Mouse (Mus musculus): ENCODE results near the gene Ubox5. TPM values are rescaled to one million over a fixed set of nuclear protein-coding genes. Genes with fewer than 3 reads are reported as not detected.

Ubox5 gene
- 5.2 and 7.0 TPM in 2 replicates for polyA plus RNA-seq (2015; fragmentation: Nextera tagmentation; extraction: Ambion mirVana)

DNA sequence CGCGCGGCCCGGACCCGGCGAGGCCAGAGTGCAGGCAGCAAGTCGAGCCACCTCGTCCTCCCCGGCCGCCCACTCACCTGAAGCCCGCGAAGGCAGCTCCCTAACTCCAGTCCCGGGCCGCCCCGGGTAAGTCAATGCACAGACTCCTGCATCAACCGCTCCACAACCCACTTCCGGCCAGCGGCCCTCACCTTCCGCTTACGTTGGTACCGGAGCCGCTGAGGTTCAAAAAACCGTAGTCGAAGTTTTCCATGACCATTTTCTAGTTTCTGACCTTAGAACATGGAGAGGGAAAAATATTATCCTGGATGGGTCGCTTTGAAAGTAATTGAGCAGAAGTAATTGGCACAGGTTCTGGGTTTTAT lies at the start of gene Ubox5, which contains the start of gene Fastkd5:
Gene Ubox5, minus strand, starts transcription at position 200 of the 365 bp plus-strand sequence.
Gene Fastkd5, minus strand, starts transcription at position 189 of the 365 bp plus-strand sequence.

DNA sequence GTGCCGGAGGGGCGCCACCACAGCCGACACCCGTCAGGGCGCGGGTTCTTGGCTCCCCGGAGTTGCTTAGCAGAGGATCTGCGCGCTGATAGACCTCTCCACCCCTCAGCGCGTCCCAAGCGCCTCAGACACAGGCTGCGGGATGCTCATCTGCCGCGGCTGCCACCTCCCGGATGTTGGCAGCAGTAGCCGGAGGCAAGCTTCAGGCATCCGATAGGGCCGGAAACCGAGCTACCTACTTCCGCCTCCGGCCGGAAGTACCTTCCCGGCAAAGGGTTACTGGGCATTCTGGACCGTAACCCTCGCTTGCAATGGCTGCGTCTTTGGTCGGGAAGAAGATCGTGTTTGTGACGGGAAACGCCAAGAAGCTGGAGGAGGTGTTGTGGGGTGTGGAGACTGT lies 37.7 kb upstream of the Ubox5 start, which contains the start of gene Itpa:
Gene Itpa, plus strand, starts transcription at position 52 of the 400 bp plus-strand sequence.

DNA sequence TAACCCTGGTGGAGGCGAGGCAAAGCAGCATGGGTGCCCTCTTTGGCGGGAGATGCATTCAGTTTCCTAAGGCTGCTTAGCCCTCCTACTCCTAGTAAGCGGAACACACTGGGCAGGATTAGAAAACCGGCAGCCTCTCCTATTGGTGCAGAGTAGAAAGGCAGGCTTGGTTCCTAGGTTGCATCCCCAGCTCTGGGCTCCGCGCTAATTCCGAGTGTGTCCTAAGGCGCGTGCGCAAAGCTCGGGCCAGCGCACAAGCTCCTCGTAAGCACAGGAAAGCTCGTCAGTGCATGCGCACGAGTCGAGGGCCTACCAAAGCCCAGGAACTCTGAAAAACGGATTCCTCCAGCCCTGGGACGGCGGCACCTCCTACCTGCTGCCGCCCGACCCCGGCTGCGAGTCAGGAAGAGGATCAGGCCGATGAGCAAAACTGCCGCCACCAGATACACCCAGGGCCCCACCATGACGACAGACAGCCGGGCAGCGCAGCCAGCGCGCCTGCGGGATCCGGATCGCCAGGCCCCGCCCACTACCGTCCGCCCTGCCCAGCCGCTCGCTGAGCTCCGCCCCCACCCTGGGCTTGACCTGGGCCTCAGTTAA lies 34.4 kb upstream of the Ubox5 start, which contains the start of gene Ddrgk1:
Gene Ddrgk1, minus strand, starts transcription at position 558 of the 600 bp plus-strand sequence.

DNA sequence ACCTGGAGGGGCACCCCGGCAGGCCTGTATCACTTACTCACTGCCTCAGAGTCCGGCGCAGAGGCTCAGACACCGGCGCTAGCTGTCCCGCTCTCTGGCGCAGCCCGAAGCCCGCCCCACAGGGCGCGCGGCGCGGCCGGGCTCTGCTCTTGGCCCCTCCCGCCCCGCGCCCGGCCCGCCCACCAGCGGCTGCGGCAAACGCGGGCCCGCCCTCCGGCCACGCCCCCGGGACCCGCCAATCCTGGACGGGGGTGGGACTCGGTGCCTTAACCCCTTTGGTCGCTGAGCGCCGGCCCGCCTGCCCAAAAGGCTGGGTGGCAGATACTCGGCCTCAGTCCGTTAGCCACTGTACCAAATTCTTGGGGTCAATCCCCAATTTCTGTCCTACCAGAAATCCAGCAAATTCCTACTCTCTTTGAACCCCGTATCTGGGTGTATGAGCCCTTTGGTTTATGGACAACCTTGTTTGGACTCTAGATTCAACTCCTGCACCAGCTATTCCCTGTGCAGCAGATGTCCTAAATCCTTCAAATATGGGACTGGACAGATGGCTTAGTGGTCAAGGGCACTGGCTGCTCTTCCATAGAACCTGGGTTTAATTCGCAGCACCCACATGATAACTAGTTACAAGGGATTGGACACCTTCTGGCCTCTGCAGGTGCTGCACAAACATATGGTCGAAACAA lies 13.0 kb upstream of the Ubox5 start, which contains the start of gene Lzts3:
Gene Lzts3, minus strand, starts transcription at position 120 of the 686 bp plus-strand sequence.

GRCm38 (mm10) chr2:130582552-130582951 lies 47.3 kb downstream of the Ubox5 start, which contains the start of gene Avp:
TSS of gene Avp (minus strand) at chr2:130582554.

DNA sequence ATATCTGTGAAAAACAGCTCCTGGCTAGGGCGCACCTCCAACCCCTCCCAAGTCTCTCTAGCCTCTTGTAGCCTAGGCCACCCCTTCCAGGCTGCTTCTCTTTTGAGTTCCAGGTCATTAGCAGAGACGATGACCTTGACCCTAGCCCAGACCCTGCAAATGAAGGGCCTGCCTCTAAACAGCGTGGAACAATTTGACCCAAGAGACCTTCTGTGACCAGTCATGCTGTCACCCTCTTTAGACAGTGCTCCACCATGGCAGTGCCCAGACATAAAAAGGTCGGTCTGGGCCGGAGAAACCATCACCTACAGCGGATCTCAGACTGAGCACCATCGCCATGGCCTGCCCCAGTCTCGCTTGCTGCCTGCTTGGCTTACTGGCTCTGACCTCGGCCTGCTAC lies 54.0 kb downstream of the Ubox5 start, which contains the start of gene Oxt:
Gene Oxt, plus strand, starts transcription at position 301 of the 400 bp plus-strand sequence.

GRCm38 (mm10) chr2:130563212-130564055 lies 66.4 kb downstream of the Ubox5 start, which contains the start of gene Mrps26:
TSS of gene Mrps26 (plus strand) at chr2:130563742.

Other genes with a start within 250 kb of the Ubox5 start
- 26.8 and 30.0 TPM in 2 replicates for gene Cpxm1, start 232.5 kb downstream of the Ubox5 start, polyA plus RNA-seq (2015; fragmentation: Nextera tagmentation; extraction: Ambion mirVana)
- gene Gm28372, start 224.8 kb downstream of the Ubox5 start, polyA plus RNA-seq (2015; fragmentation: Nextera tagmentation; extraction: Ambion mirVana): 0.11 and 0.14 TPM in 2 replicates
- gene 1700020A23Rik, start 224.8 kb downstream of the Ubox5 start, polyA plus RNA-seq (2015; fragmentation: Nextera tagmentation; extraction: Ambion mirVana): not detected in 2 replicates
- gene Tmem239, start 223.6 kb downstream of the Ubox5 start, polyA plus RNA-seq (2015; fragmentation: Nextera tagmentation; extraction: Ambion mirVana): not detected in 2 replicates
- gene Vps16, start 205.7 kb downstream of the Ubox5 start, polyA plus RNA-seq (2015; fragmentation: Nextera tagmentation; extraction: Ambion mirVana): 71.9 and 85.9 TPM in 2 replicates
- 12.0 and 13.1 TPM in 2 replicates for gene Pced1a, start 205.3 kb downstream of the Ubox5 start, polyA plus RNA-seq (2015; fragmentation: Nextera tagmentation; extraction: Ambion mirVana)
- gene Ptpra, start 179.8 kb downstream of the Ubox5 start, polyA plus RNA-seq (2015; fragmentation: Nextera tagmentation; extraction: Ambion mirVana): 144 and 145 TPM in 2 replicates
- 123 and 125 TPM in 2 replicates for gene Mrps26, start 66.3 kb downstream of the Ubox5 start, polyA plus RNA-seq (2015; fragmentation: Nextera tagmentation; extraction: Ambion mirVana)
- 0.32 and 0.80 TPM in 2 replicates for gene Oxt, start 53.9 kb downstream of the Ubox5 start, polyA plus RNA-seq (2015; fragmentation: Nextera tagmentation; extraction: Ambion mirVana)
- gene Avp, start 47.5 kb downstream of the Ubox5 start, polyA plus RNA-seq (2015; fragmentation: Nextera tagmentation; extraction: Ambion mirVana): 0.28 TPM in 1 of 2 replicates, not detected in the other
- gene Fastkd5, start within 50 bp of the Ubox5 start, polyA plus RNA-seq (2015; fragmentation: Nextera tagmentation; extraction: Ambion mirVana): 7.4 TPM in 2 replicates
- 16.8 and 22.0 TPM in 2 replicates for gene Lzts3, start 12.8 kb upstream of the Ubox5 start, polyA plus RNA-seq (2015; fragmentation: Nextera tagmentation; extraction: Ambion mirVana)
- 83.6 and 96.8 TPM in 2 replicates for gene Ddrgk1, start 34.6 kb upstream of the Ubox5 start, polyA plus RNA-seq (2015; fragmentation: Nextera tagmentation; extraction: Ambion mirVana)
- 111 TPM in 2 replicates for gene Itpa, start 37.6 kb upstream of the Ubox5 start, polyA plus RNA-seq (2015; fragmentation: Nextera tagmentation; extraction: Ambion mirVana)
- 0.55 and 0.61 TPM in 2 replicates for gene Slc4a11, start 67.5 kb upstream of the Ubox5 start, polyA plus RNA-seq (2015; fragmentation: Nextera tagmentation; extraction: Ambion mirVana)